Mouse (Mus musculus) naive thymus-derived CD4-positive, alpha-beta T cell, adult 2 months (primary cell): ENCODE results near the gene Plcl1.

ENCODE experiments used
- DNase-seq: peaks from one replicate; pipeline ENCODE4 v3.0.0-alpha.2; 2011; ENCODE audit warnings: low read depth

The Plcl1 gene

DNA sequence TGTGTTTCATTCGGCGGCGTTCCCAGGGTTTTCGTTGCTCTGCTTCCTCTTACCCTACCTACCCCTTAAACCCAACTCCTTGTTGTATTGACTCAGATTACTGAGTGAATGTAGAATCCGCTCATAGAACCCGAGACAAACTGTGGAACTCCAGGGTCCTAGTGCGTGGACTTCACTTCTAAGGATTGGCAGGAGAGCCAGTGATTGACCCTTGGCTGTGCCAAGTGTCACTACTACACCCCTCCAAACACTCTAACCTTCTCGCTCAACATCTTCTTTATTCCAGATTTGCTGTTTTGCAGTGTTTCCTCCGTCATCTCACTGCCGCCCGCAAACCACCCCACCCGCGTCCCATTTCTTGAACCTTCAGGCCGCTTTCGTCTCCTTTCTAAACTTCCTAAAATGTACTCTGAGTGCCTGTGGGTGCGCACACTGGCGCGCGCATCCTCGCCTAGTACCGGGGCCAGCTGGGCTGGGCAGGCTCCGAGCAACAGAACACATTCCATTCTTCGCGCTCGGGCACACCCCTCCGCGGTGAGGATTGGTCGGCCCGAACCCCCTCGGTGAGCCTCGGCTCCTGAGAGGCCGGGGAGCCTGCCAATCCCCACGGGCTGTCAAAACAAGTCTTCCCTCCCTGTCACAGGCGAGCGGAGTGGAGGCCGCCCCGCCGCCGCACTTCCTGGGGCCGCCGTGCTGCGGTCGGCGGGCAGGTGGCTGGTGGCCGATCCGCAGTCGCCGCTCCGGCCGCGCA lies at the start of gene Plcl1:
TSS of gene Plcl1 (plus strand) at position 650 of the 751 bp plus-strand sequence.
- peak; percentile 94 for DNase-seq

DNA sequence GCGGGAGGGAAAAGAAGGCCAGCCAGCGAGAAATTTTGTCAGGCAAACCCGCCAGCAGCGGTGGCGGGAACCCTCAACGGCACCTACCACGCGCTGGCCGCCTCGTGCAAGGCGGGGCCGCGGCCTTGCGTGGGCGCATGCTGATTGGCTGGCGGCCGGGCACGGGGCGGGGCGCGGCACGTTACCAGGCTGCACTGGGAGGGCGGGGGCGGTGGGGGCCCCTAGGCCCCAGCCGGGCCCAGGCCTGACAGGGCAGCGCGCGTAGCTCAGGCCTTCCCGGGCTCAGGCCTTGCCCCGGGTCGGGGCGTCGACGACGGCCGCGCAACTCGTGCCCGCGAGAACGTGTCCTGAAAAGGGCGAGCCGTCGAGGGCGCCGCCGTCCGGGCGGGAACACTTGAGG lies 43.1 kb upstream of the Plcl1 start:
- DNase-seq = peak; percentile 12

DNA sequence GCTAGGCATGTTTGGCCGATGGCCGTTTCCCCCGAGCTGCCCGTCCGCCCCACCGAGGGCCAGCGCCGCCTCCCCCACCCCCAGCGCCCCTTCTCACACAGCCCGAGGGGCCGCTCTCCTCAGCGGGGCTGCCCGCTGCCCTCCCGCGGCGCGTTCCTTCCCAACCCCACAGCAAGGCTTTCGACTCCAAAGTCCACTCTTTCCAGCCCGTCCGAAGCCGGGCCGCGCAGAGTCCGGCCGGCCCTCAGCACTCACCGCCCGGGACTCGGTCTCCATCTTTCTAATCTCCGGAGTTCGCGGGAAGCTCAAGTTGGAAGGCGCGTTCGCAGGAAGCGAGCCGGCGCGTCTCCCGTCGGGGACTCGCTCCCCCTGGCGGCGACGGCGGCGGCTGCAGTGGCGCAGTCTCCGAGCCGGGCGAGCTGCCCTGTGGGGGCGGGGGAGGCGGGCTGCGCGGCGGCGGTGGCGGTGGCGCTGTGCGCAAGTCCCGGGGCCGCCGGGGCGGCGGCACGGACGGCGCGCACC lies 42.6 kb upstream of the Plcl1 start, which contains the start of gene Boll:
TSS of gene Boll (minus strand) at position 426 of the 522 bp plus-strand sequence.
- DNase-seq = peak; percentile 93

DNA sequence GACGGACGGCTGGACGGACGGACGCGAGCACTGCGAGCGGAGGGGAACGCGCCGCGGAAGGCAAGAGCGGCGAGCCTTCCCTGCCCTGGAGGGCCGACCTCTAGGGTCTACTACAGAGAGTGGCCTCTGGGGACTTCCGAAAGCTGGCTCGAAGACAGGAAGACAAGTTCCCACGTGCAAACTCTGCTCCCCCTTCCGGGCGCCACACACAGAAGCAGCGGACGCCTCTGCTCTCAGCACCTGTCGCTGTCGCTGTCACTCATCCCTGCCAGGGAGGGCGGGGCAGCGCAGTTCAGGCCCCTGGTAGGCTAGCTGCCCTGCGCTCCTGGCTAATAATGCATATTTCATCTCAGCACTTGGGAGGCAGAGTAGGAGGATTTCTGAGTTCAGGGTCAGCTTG lies 42.1 kb upstream of the Plcl1 start:
- DNase-seq = peak; percentile 93

DNA sequence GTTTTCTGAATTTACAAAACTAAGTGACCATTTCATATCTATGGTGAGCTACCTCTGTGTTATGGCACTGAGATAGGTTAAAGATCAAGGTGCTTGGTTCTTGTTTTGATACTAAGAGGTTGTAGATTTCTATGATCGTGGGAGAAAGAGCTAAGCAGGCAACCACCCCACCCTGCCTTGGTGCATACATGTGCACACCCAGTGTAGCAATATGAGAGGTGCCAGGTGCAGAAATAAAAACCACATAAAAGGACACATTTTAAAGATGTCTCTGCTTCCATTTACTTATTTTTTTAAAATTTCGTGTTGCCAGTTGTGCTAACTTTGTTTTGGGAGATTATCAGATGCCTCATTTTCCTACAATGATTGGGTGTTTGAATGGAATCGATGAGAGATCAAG lies 33.1 kb upstream of the Plcl1 start:
- peak; percentile 42 for DNase-seq

DNA sequence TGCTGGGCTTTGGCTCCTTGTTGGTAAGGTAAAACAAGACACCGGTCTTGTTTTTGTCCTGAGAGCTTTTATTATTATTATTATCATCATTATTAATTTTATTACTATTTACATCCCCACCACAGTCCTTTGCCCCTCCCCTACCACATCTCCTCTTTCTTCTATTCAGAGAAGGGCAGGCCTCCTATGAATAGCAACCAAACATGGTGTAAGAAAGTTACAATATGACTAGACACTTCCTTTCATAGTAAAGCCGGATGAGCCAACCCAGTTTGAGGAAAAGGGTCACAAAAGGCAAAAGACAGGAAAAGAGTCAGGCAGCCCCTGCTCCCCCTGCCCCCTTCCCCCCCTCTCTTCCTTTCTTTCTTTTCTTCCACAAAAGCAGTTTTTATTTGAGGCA lies 25.2 kb upstream of the Plcl1 start:
- DNase-seq = no peak

DNA sequence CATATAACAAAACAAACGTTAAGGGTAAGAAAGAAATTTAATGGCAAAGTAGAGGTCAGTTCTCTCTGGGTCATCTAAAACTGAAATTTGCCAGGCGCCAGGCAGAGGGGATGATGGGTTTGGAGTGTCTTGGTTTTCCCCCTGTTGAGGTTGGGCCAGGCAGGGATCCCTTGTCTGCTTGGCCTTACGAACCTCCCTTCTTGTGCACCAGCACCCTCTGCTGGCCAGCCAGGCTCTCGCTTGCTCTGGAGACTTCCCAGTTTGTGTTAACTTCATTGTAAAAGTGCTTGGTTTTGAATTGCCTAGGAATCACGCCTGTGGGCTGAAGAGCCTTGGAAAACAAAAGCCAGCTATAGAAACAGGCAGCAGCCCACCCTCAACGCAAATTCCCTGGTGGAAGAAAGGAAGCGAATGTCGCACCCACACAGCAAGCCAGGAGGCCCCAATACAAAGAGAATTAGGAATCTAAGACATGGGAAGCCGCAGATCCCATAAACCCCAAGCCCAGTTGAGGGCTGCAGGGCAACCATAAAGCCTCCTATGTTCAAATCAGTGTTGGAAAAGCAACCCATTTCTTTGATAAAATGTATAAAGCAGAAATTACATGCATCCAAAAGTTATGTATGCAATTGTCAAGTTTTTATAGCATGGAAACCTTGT lies 22.5 kb upstream of the Plcl1 start:
- peak; percentile 84 for DNase-seq

DNA sequence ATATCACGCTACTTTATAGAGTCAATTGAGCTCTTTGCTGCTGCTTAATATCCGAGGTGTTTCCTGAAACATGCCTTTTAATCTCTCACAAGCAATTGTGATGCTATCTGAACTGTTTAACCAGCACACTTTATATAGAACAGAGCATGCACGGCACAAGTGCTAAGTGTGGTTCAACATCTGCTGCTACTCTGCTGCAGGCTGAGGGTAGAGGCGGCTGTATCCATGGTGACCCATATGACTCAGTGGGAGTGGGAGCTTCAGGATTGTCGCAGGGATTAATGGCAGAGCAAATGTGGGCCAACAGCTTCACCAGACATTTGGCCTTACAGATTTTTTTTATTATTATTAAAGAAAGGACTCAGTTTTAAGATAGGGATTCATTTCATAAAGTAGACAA lies 5.8 kb upstream of the Plcl1 start:
- DNase-seq = no peak

DNA sequence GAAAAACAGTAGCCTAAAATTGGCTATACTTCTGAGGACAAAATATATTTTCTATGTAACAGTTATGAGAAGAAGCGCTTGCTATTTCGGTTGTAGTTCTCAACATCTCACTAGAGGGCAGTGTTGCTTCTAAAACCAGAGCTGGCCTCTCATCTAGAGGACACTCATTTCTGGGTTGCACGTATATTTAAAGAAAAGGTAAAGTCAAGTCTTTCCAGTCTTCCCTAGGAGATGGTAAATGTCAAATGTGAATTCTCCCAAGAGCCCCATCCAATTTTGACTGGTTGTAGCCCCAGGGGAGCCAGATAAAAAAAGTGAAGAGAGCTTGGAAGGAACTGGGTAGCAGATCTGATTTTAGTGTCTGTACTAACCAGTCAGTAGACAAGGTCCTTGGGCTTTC lies 1.3 kb upstream of the Plcl1 start:
- peak; percentile 88 for DNase-seq

DNA sequence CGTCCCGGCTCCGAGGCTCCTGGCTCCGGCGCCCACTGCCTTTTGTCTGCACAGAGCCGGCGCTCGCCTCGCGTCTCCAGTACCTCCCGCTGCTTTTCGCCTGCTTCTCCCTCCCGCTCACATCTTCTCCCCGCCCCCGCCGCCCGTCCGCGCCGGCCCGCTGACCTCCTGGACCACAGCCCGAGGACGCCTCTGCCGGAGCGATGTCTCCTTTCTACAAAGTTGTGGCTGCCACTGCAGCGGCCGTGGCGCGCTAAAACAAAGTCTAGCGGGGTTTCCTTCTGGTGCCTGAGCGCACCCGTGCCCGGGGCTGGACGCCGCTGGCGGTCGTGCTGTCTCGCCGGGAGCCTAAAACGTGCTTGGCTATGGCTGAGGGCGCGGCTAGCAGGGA lies 297 bp downstream of the Plcl1 start:
- no peak for DNase-seq

DNA sequence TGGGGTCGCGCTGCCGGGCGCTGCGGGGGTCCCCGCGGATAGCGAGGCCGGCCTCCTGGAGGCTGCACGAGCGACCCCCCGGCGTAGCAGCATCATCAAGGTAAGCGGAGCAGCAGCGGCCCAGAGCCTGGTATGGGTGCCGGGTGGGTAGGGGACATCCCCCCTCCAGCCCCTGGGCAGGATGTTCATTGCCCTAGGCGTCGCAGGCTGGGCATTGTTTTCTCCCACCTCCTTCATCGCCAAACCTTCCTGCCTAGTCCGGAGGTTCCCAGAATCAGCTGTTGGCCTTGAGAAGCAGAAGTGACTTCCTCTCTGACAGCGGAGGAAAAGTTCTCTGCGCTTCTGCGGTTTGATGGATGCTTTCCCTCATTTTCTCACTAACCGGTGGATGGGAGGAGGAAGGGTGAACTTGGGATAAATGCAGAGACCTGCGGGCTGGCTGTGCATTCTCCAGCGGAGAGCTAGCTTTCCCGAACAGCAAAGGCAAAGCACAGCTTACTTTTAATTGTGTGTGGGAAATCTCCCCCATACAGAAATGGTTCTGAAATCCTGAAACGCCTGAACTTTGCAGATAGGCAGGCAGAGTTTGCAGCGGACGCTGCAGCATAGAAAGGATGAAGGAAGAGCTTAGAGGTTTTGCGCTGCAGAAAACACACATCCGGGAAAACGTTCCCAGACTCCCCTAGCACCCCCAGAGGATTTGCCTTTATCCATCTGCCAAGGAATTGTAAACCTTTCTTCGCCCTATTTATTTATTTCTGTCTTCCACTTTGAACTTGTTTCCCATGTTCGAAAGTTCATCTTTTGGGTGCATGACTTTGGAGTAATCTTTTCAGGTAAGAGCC lies 1.0 kb downstream of the Plcl1 start:
- peak; percentile 34 for DNase-seq

DNA sequence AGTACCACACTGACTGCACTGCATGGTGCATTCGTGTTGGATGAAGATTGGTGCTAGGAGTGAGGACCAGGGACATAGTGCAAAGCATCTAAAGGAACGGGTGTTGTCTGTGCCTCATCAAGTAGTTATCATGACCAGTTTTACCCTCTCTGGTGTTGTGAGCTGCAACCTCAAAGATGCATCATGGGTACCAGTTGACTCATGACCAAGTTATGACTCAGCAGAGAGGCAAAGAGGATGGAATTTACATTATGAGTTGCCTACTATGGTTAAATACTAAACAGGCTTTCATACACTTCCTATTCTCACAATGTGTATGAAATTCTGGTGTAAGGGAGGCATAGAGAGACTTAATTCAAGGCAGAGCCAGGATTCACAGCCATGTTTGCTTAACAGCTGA lies 4.9 kb downstream of the Plcl1 start:
- DNase-seq = no peak

DNA sequence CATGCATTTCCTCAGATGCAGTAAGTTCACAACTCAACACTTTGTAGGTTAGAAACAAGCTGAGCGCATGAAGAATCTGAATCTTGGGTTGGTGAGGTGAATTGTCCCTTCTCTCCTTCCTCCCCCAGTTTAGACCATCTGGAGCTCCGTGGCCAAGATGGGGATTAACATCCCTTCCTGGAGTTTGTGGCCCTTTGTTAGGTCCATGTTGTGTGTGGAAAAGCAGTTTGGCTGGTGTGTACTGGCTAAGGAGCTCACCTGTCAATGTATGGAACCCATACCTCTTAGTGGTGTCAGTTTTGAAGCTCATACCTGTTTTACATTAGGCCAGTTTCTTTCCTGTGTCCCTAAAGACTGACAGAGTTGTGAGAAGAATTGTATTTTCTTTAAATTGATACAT lies 5.4 kb downstream of the Plcl1 start:
- no peak for DNase-seq

DNA sequence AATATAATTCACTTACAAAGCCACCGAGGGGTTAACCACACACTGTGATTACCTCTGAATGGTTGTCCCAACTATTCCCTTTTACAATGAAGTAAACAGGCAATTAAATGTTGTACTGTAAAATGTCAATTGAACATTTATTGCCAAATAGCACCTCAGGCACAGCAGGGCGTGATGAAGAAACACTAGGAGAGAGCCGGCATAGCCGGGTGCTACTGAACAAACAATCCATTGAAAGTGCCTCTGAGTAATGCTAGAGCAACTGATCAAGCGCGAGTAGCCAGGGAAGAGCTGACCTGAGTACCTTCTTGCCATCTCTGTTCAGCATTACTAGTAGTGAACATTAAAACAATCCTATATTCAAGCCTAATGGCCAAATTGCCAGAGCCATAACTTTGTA lies 6.8 kb downstream of the Plcl1 start:
- no peak for DNase-seq

DNA sequence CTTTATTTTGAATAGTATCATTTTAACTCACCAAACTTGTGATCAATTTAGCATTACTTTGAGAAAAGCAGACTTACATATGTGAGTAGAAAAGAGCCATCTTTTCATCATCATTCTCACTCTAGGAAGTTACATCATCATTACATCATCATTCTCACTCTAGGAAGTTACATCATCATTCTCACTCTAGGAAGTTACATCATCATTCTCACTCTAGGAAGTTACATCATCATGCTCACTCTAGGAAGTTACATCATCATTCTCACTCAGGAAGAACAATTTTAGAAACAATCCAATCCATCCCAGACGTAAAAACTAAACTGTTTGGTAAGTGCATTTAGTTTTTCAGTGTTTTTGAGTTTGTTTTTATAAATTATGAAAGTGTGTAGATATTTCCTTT lies 7.8 kb downstream of the Plcl1 start:
- DNase-seq = no peak

DNA sequence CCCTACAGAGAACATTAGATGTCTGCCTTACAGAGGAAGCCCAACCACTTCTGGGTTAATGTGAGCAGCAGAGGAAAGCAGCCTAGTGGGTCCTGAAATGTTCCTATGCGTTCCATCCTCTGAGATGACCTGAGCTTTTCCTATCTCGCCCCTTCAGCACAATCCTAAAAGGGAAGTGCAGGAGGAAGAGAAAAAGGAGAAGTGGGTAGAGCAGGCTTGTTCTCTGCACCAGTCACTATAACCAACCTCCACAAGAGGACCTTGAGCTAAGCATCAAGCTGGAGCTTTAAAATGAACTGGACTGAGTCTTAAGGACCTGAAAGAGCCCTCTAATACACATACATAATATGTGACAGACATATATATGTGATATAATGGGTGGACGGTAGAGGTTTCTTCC lies 13.2 kb downstream of the Plcl1 start:
- no peak for DNase-seq

DNA sequence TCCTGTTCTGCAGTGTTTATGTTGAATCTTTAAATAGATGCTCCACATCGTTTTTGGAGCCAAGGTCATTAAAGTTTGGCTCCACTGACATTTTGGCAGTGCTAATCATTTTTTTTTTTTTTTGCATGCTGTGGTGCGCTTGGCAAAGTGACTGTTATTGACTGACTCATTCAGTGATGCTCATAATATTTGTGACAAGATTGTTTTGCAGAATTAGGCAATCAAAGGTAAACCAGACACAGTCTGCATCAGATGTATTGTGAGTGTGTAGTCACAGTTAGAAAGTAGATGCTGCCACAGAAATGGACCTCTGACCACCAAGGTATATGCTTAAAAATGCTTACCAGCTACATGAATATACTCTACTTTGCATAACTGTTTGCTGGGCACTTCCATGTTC lies 21.9 kb downstream of the Plcl1 start:
- DNase-seq = no peak

DNA sequence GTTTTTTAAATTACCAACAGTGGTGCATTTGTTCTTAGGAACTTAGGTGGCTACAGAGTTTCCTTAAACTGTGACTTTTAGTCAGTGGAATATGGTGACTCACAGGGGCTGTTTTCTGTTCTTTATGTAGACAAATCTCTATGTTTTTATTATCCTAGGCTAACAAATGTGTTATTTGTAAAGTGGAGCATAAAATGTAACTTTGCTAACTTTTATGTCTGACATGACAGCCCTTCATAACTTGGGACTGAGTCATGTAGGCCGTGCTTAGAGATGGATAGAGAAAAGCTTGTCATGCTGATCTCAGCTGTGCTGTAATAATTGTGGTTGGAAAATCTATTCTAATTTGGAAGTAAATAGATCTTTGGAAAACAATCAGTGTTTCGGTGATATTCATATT lies 23.3 kb downstream of the Plcl1 start:
- no peak for DNase-seq

DNA sequence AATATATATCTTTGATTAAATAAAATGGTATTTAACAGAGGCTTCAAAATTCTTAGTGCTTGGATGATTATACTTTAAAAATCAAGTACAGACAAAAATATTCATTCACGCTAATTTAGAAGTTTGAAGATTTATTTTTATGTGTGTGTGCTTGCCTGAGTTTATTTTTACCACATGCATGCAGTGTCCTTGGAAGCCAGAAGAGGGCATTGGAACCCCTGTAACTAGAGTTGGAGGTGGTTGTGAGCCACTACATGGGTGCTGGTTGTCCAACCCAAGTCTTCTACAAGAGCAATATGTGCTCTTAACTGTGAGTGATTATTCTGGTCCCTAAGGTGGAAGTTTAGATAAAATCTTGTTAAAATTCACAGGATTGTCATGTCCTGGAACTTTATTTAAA lies 24.0 kb downstream of the Plcl1 start:
- DNase-seq = no peak

DNA sequence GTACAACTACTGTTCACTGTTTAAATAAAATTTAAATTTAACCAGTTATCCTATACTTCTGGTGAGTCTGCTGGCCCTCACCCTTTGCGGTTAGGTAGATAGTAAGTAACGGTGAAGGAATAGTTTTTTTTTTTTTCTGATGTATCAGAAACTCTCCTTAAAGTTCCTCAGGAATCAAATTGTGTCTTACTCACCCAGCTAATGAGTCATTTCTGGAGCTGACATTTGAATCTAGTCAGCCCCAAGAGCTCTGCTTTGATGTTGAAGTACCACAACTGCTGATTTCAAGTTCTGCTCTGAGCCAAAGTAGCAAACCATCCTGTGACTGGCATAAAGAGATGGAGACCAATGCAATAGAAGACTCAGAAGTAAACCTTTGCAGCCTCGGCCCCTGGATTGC lies 24.9 kb downstream of the Plcl1 start:
- peak; percentile 6 for DNase-seq

DNA sequence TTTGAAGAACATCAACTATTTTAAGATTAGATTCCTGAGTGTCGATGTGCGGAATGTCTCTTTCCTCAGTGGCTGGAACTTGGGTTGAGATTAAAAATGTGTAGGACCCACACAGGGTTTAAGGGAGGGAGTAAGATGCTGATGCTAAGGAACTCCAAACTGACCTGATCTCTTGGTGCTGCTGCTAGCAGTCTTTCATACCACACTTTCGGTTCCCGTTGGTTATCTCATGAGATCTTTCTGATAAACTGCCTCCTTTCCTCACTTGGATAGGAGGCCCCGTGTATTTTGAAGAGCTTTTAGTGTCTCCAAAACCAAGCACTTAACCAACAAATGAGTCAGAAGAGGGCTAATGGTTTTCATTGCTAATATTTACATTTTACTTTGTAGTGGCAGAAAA lies 30.9 kb downstream of the Plcl1 start:
- DNase-seq = no peak

DNA sequence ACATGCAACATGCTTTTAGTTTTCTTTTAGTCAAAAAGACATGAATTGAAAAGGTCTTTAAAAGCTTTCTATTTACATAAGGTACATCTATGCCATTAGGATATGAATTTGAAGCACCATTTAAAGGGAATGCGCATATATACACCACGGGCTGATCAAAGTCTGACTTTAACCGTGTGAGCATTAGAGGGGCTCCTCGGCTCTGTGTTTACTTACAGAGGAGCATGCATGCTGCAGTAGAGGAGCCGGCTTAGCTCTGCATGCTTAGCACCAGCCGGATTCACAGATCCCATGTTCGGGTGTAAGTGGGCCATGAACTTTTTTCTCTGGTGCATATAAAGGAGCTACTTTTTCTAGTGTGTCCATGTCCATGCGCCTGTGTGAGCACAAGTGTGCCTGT lies 31.4 kb downstream of the Plcl1 start:
- no peak for DNase-seq

DNA sequence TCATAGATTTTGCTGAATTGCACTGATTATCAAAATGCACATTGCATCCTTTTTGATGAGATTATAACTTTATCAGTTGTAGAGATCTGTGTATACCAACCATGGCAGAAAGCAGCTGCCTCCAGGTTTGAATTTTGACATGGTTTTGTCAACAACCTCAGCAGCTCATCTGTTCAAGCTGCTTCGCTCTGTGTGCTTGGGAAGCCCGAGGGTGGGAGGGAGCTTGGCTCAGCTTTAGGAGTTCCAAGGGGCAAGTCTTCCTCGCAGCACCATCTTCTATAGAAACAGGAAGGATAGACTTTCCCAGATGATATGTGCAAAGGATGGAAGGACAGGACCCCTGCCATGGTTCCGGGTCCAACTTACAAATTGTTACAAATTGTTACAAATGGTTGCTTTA lies 32.9 kb downstream of the Plcl1 start:
- no peak for DNase-seq
